Mouse (Mus musculus) cortical plate, adult 2 months (tissue): ENCODE data around the gene Ctu1.

ENCODE experiments used
- CTCF ChIP-seq: fragments of 200-500 bp; IDR thresholded peaks from 2 replicates; pipeline ENCODE4 v1.5.1; 2011; ENCODE audit warnings: mild to moderate bottlenecking, control low read depth, low read length; ENCODE audit not compliant: insufficient read depth; ENCODE audit errors: extremely low read depth
- POLR2A ChIP-seq: fragments of 200-500 bp; IDR thresholded peaks from 2 replicates; pipeline ENCODE4 v1.6.1; 2011; ENCODE audit warnings: mild to moderate bottlenecking, low read length, control low read depth; ENCODE audit not compliant: insufficient read depth; ENCODE audit errors: extremely low read depth

- TF ChIP-seq CTCF (no peak), POLR2A (no peak)
Measured at GRCm38 (mm10) chr7:43713741-43714351, 42.0 kb downstream of the Ctu1 start.
